Mouse (Mus musculus) MEL (cell line): ENCODE results near the gene 1700025G04Rik. TPM values are rescaled to one million over a fixed set of nuclear protein-coding genes. Genes with fewer than 3 reads are reported as not detected.

Experiments used
- DNase-seq: peaks from one replicate; pipeline ENCODE4 v3.0.0; 2011; ENCODE audit warnings: low read depth, low spot score
- H3K27ac ChIP-seq: 2 replicates; pipeline ENCODE4 v1.5.1; 2012; ENCODE audit warnings: low read depth, mild to moderate bottlenecking, control low read depth, low read length, moderate library complexity; ENCODE audit not compliant: control insufficient read depth
- H3K27me3 ChIP-seq, 2 experiments: fragments of 150-350 bp in 1 of 2; sonication (generic) in 1 of 2; 2 replicates each; pipeline ENCODE4 v1.6.1; 2012; ENCODE audit warnings: low read length in 2 of 2, mild to moderate bottlenecking in 2 of 2, improper control_type of control experiment in 1 of 2, moderate library complexity in 1 of 2; ENCODE audit not compliant: insufficient read depth in 2 of 2, control insufficient read depth in 1 of 2
- H3K36me3 ChIP-seq, 2 experiments: 2 replicates each; pipeline ENCODE4 v1.6.1; 2012 to 2014; ENCODE audit warnings: low read length in 2 of 2, improper control_type of control experiment in 1 of 2, inconsistent platforms in 1 of 2, mild to moderate bottlenecking in 1 of 2; ENCODE audit not compliant: insufficient read depth in 2 of 2, control insufficient read depth in 1 of 2
- H3K4me1 ChIP-seq, 2 experiments: fragments of 150-350 bp in 1 of 2; sonication (generic) in 1 of 2; 2 replicates each; pipeline ENCODE4 v1.6.1; 2012; ENCODE audit warnings: low read length in 2 of 2, improper control_type of control experiment in 1 of 2, mild to moderate bottlenecking in 1 of 2; ENCODE audit not compliant: insufficient read depth in 2 of 2, control insufficient read depth in 1 of 2
- H3K4me3 ChIP-seq, 2 experiments: fragments of 150-350 bp in 1 of 2; sonication (generic) in 1 of 2; 2 replicates each; pipeline ENCODE4 v1.5.1; 2012; ENCODE audit warnings: low read depth in 2 of 2, low read length in 2 of 2, mild to moderate bottlenecking in 2 of 2, moderate library complexity in 2 of 2, control low read depth in 1 of 2, improper control_type of control experiment in 1 of 2; ENCODE audit not compliant: control insufficient read depth in 1 of 2, insufficient read depth in 1 of 2
- H3K79me2 ChIP-seq: 2 replicates; pipeline ENCODE4 v1.6.1; 2012; ENCODE audit warnings: mild to moderate bottlenecking, low read length, moderate library complexity; ENCODE audit not compliant: control insufficient read depth, poor library complexity, insufficient read depth
- H3K9ac ChIP-seq: 2 replicates; pipeline ENCODE4 v1.6.1; 2012; ENCODE audit warnings: low read depth, mild to moderate bottlenecking, control low read depth, low read length, moderate library complexity; ENCODE audit not compliant: control insufficient read depth, poor library complexity, severe bottlenecking
- H3K9me3 ChIP-seq: fragments of 150-350 bp; sonication (generic); replicated peaks from 2 replicates; pipeline ENCODE4 v1.6.1; 2012; ENCODE audit warnings: mild to moderate bottlenecking, low read length, improper control_type of control experiment, moderate library complexity; ENCODE audit not compliant: insufficient read depth
- EP300 ChIP-seq, 2 experiments: IDR thresholded peaks; 2 replicates each; pipeline ENCODE4 v1.6.1; 2011; ENCODE audit warnings: improper control_type of control experiment in 2 of 2, low read length in 2 of 2, low read depth in 1 of 2, mild to moderate bottlenecking in 1 of 2
- ETS1 ChIP-seq: IDR thresholded peaks from 2 replicates; pipeline ENCODE4 v1.6.1; 2012; ENCODE audit warnings: low read depth, mild to moderate bottlenecking, inconsistent platforms, low read length, improper control_type of control experiment, moderate library complexity
- GATA1 ChIP-seq: IDR thresholded peaks from 2 replicates; pipeline ENCODE4 v1.6.1; 2011; ENCODE audit warnings: low read depth, low read length, improper control_type of control experiment
- HCFC1 ChIP-seq: IDR thresholded peaks from 2 replicates; pipeline ENCODE4 v1.6.1; 2012; ENCODE audit warnings: low read depth, mild to moderate bottlenecking, inconsistent platforms, low read length, improper control_type of control experiment, moderate library complexity
- KAT2A ChIP-seq: conservative IDR thresholded peaks from 2 replicates; pipeline ENCODE4 v1.6.1; 2012; ENCODE audit warnings: low read depth, low read length, improper control_type of control experiment, inconsistent platforms
- MAX ChIP-seq: IDR thresholded peaks from 2 replicates; pipeline ENCODE4 v1.6.1; 2011; ENCODE audit warnings: low read length, improper control_type of control experiment
- MYB ChIP-seq: IDR thresholded peaks from 2 replicates; pipeline ENCODE4 v1.6.1; 2011; ENCODE audit warnings: mild to moderate bottlenecking, low read depth, low read length, improper control_type of control experiment
- MYC ChIP-seq: IDR thresholded peaks from 2 replicates; pipeline ENCODE4 v1.6.1; 2011; ENCODE audit warnings: low read depth, mild to moderate bottlenecking, low read length, improper control_type of control experiment, moderate library complexity
- NRF1 ChIP-seq: IDR thresholded peaks from 2 replicates; pipeline ENCODE4 v1.6.1; 2014; ENCODE audit warnings: low read depth, mild to moderate bottlenecking, inconsistent platforms, low read length, improper control_type of control experiment, moderate library complexity; ENCODE audit not compliant: poor library complexity, insufficient read depth, severe bottlenecking
- POLR2AphosphoS2 ChIP-seq: IDR thresholded peaks from 2 replicates; pipeline ENCODE4 v1.6.1; 2011; ENCODE audit warnings: low read length, improper control_type of control experiment
- RCOR1 ChIP-seq: IDR thresholded peaks from 2 replicates; pipeline ENCODE4 v1.6.1; 2012; ENCODE audit warnings: low read depth, mild to moderate bottlenecking, inconsistent platforms, low read length, improper control_type of control experiment
- SMC3 ChIP-seq: IDR thresholded peaks from 2 replicates; pipeline ENCODE4 v1.6.1; 2011; ENCODE audit warnings: low read depth, low read length, improper control_type of control experiment
- UBTF ChIP-seq: IDR thresholded peaks from 2 replicates; pipeline ENCODE4 v1.6.1; 2012; ENCODE audit warnings: low read depth, mild to moderate bottlenecking, inconsistent platforms, low read length, improper control_type of control experiment, moderate library complexity, borderline replicate concordance; ENCODE audit not compliant: insufficient read depth
- USF2 ChIP-seq, 2 experiments: IDR thresholded peaks; 2 replicates each; pipeline ENCODE4 v1.6.1; 2011 to 2012; ENCODE audit warnings: improper control_type of control experiment in 2 of 2, low read length in 2 of 2, borderline replicate concordance in 1 of 2, inconsistent platforms in 1 of 2, low read depth in 1 of 2, mild to moderate bottlenecking in 1 of 2; ENCODE audit not compliant: insufficient read depth in 1 of 2
- ZC3H11A ChIP-seq: IDR thresholded peaks from 2 replicates; pipeline ENCODE4 v1.6.1; 2012; ENCODE audit warnings: low read depth, mild to moderate bottlenecking, inconsistent platforms, low read length, improper control_type of control experiment
- ZKSCAN1 ChIP-seq: IDR thresholded peaks from 2 replicates; pipeline ENCODE4 v1.6.1; 2012; ENCODE audit warnings: low read depth, mild to moderate bottlenecking, inconsistent platforms, low read length, improper control_type of control experiment, moderate library complexity
- ZNF384 ChIP-seq: IDR thresholded peaks from 2 replicates; pipeline ENCODE4 v1.6.1; 2012; ENCODE audit warnings: low read depth, mild to moderate bottlenecking, inconsistent platforms, low read length, improper control_type of control experiment
- polyA plus RNA-seq, 2 experiments: library from polyadenylated mRNA; stranded (reverse) in 1 of 2; unstranded in 1 of 2; fragments of >175 nt in 1 of 2; fragments of >200 nt in 1 of 2; gene quantifications; 2 replicates each; pipeline versions ENCODE4 v1.2.1 to v1.2.4; 2012; ENCODE audit warnings: low replicate concordance in 2 of 2, low read depth in 1 of 2; ENCODE audit not compliant: insufficient read length in 2 of 2, insufficient read depth in 1 of 2, missing spikeins in 1 of 2
- total RNA-seq: library from RNA; depleted of rRNA; stranded (reverse); fragments of 300-350 nt; gene quantifications from 2 replicates; pipeline ENCODE4 v1.2.3, GENCODE M21; 2012

1700025G04Rik gene
- total and polyA plus RNA-seq, 3 experiments: 0.04 to 0.91 TPM; not detected in 1

GRCm38 (mm10) chr1:151863135-151863796 is 226.7 kb downstream of the 1700025G04Rik start:
- Histone ChIP-seq H3K79me2 (no peaks in the 10 kb centered on the region), H3K4me1 (no peaks in the 10 kb centered on the region), H3K9me3 (no peaks in the 10 kb centered on the region), H3K9ac (no peak overlapping the region), H3K4me3 (no peak overlapping the region), H3K27ac (no peak overlapping the region), H3K36me3 (no peaks in the 10 kb centered on the region), H3K27me3 (no peaks in the 10 kb centered on the region; a peak in 1 of 4 replicates)
- DNase-seq: no peak
- no peak for TF ChIP-seq ZC3H11A
- TF ChIP-seq NRF1: no peak
- TF ChIP-seq KAT2A: no peak
- TF ChIP-seq ZKSCAN1: no peak
- TF ChIP-seq MAX: no peak
- TF ChIP-seq ZNF384: no peak
- TF ChIP-seq GATA1: no peak

GRCm38 (mm10) chr1:151862109-151862508 is 227.8 kb downstream of the 1700025G04Rik start:
- Histone ChIP-seq H3K4me1 (no peaks in the 10 kb centered on the region; a peak in 1 of 4 replicates), H3K9ac (no peak overlapping the region), H3K27ac (no peak overlapping the region), H3K36me3 (no peaks in the 10 kb centered on the region), H3K27me3 (no peaks in the 10 kb centered on the region; a peak in 1 of 4 replicates), H3K4me3 (no peak overlapping the region)
- no peak for DNase-seq
- TF ChIP-seq ETS1 (no peak), NRF1 (no peak), USF2 (IDR thresholded peaks at IDR 0.05; ENCODE audit: borderline replicate concordance in 1 of 2, insufficient read depth in 1 of 2, low read depth in 1 of 2, low read length in 2 of 2) (no peak), ZKSCAN1 (no peak), KAT2A (no peak), MYB (no peak), RCOR1 (no peak), MYC (no peak), EP300 (IDR thresholded peaks at IDR 0.05; ENCODE audit: low read depth in 1 of 2, low read length in 2 of 2) (no peak), SMC3 (no peak), GATA1 (no peak), UBTF (no peak), ZC3H11A (no peak), POLR2AphosphoS2 (no peak), HCFC1 (no peak), ZNF384 (no peak)
- TF ChIP-seq, all 39 proteins: peak for 0
- Histone ChIP-seq H3K79me2 (no peaks in the 10 kb centered on the region), H3K9me3 (no peaks in the 10 kb centered on the region)
